Mouse (Mus musculus) left cerebral cortex, adult 2 months (tissue): Measurements from ENCODE around the gene Creg2. TPM values are rescaled to one million over a fixed set of nuclear protein-coding genes. Genes with fewer than 3 reads are reported as not detected.
A peak's percentile ranks its signal among the peaks of the same experiment; 100 is the strongest.

Source experiments
- DNase-seq, 2 experiments: peaks; one replicate each; pipeline ENCODE4 v3.0.0; 2021 to 2022; ENCODE audit warnings: low spot score in 2 of 2, mixed read lengths in 1 of 2; ENCODE audit errors: extremely low spot score in 1 of 2
- H3K27ac ChIP-seq: fragments of 200-600 bp; 2 replicates; pipeline ENCODE4 v1.8.1; 2022
- H3K4me3 ChIP-seq: fragments of 200-600 bp; 2 replicates; pipeline ENCODE4 v1.8.1; 2022
- CTCF ChIP-seq: fragments of 200-600 bp; IDR thresholded peaks from 2 replicates; pipeline ENCODE4 v1.8.1; 2022; ENCODE audit warnings: antibody characterized with exemption, mild to moderate bottlenecking, moderate library complexity
- intact Hi-C: fragments of 180-260 bp; cut with DNase I; formaldehyde crosslinking; loops from one replicate; pipeline ENCODE4 v1.15.1; 2025
- long read RNA-seq, 2 experiments: library from polyadenylated mRNA; stranded (forward); transcript quantifications; one replicate each; pipeline ENCODE4 v2.0.0; 2021; ENCODE audit warnings: borderline mapping rate in 2 of 2
- total RNA-seq, 2 experiments: library from RNA; stranded (reverse); gene quantifications; 2 replicates each; pipeline ENCODE4 v1.2.3; 2021

The Creg2 gene
- total RNA-seq: 10 to 100 TPM; 81.1 to 90.6 TPM
- long read RNA-seq, experiment 1, full-length matches to known transcripts: 27 of 34 reads
- long read RNA-seq, experiment 1, partial matches to known transcripts: 1 of 34 reads
- long read RNA-seq, experiment 1, other reads (novel, unspliced or antisense): 6 of 34 reads
- long read RNA-seq, experiment 2, full-length matches to known transcripts: 19 of 22 reads
- long read RNA-seq, experiment 2, partial matches to known transcripts: 0 of 22 reads
- long read RNA-seq, experiment 2, other reads (novel, unspliced or antisense): 3 of 22 reads

DNA sequence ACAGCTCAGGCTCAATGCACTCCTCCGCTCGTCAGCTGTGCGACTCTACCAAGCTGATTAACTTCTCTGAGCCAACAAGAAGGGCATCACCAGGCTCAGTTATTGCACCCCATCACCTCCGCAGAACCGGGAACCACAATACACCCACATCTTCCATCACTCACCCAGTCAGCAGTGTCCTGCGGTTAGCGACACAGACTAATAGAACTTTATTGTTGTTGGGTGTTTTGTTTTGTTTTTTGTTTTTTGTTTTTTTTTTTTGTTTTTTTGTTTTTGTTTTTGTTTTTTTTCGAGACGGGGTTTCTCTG is at the start of gene Creg2:
Creg2 (minus strand) TSS at position 234 of the 308 bp plus-strand sequence.
- intact Hi-C loops: loop anchor here (2.0 to 5.0 kb wide), 3 partner anchors 74 to 252 kb away; partner anchors contain the start of gene Rnf149
- H3K4me3 ChIP-seq: peak within 1 kb of the TSS; percentile 93
- H3K27ac ChIP-seq: peak within 1 kb of the TSS; percentile 93
- no peak for TF ChIP-seq CTCF
- DNase-seq: no peak

DNA sequence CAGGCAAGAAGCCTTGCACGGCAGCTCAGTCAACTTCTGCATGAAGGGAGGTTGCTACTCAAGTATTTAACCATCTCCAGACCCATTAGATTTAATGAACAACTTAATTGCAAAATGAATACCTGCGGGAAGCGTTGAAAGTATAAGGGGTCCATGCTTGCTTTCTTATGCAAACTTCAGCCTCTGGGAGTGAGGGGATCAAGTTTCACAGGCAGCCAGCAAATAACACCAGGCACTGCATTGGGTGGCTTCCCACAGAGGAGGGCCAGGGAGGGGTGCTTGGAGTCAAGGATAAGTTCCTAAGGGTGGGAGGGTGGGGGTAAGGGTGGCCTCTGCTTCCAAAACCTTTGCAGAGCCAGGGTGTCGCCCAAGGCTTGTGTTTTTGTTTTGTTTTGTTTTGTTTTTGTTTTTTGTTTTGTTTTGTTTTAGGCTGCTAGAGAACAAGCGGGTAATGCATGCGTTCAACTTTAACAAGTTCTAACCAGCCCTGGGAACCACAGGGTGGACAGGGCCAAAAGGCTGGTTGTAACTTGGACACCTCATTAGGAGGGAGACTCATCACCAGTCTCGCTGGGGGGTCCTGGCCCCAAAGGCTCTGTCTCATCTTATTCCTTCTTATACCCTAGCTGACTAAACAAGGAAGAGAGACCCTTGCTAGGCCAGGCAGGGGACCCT is 49.5 kb upstream of the Creg2 start:
- DNase-seq: no peak
- TF ChIP-seq CTCF: no peak
- H3K4me3 ChIP-seq: no peak overlapping the region
- H3K27ac ChIP-seq: no peak overlapping the region
- intact Hi-C loops: no loop called here

DNA sequence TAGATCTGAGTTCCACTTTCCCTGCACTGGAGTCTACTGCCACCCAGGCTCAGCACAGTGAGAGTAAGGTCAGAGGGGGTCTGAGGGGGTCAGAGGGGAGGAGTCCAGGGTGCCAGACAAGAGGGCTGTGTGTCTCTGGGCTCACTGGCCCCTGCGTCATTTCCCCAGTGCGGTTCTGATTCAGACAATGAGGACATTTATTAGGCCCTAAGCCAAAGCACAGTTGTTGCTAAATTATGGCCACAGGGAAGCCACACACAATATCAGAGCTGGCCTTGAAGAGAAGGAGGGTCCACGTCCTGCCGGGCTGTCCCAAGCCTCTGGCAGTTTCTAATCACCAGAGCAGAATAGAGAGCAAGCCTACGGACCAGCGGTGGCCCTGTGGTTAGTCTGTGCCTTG is 47.2 kb upstream of the Creg2 start:
- H3K4me3 ChIP-seq: no peak overlapping the region
- no peak for TF ChIP-seq CTCF
- intact Hi-C loops: no loop called here
- no peak for DNase-seq
- no peak overlapping the region for H3K27ac ChIP-seq

DNA sequence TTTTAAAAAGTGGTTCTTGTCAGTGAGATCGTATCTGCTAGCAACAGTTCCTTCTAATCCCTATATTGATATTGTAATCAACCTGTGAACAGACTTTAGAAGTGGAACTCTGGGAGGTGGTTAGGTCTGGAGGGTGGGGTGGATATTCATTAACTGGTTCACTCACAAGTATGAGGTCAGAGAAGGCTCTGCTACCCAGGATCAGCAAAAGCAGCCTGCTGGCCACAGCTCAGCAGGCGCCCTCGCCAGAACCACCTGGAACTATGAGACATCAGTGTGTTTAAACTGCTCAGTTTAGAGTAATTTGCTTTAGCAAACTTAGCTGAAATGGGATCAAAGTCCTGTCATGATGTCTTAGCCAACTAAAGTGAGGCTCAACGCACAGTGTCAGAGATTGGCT is 43.9 kb upstream of the Creg2 start:
- intact Hi-C loops: no loop called here
- Histone ChIP-seq H3K27ac (no peak overlapping the region), H3K4me3 (no peak overlapping the region)
- no peak for DNase-seq
- TF ChIP-seq CTCF: no peak

DNA sequence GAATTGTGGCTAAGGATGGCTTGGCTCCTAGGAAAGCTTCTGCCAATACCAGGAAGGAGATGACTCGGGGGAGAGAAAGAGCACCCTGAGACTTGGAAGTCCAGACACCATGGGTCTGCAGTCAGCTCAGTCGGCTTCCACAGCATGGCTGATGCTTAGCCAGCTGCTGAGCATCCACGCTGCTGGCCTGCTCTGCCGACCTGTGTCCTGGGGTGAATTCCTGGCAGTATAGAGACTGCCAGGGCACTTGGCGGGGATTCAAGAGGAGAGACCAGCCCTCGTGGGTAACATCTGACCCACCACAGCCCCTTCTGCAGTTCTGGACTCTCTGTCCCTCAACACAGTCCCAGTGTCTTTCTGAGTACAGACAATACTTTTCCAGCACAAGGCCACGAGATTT is 43.5 kb upstream of the Creg2 start:
- DNase-seq: no peak

DNA sequence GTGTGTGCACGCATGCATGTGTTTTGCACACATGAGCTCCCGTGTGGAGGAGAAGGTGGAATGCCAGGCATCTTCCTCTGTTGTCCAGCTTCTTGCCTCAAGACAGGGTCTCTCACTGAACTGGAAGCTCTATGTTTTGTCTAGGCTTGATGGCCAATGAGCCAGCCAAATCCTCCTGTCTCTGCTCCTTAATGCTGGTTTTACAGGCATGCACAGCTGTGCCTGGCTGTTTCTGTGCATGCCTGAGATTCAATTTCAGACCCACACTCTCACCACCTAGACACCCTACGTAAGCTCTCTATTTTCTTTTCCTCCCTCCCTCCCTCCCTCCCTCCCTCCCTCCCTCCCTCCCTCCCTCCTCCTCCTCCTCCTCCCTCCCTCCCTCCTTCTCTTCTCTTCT is 40.7 kb upstream of the Creg2 start:
- no peak overlapping the region for H3K27ac ChIP-seq
- TF ChIP-seq CTCF: no peak
- DNase-seq: no peak
- intact Hi-C loops: no loop called here
- H3K4me3 ChIP-seq: no peak overlapping the region

More for the DNA sequence above, 43.5 kb upstream of the Creg2 start:
- intact Hi-C loops: no loop called here
- Histone ChIP-seq H3K4me3 (no peak overlapping the region), H3K27ac (no peak overlapping the region)
- TF ChIP-seq CTCF: no peak

DNA sequence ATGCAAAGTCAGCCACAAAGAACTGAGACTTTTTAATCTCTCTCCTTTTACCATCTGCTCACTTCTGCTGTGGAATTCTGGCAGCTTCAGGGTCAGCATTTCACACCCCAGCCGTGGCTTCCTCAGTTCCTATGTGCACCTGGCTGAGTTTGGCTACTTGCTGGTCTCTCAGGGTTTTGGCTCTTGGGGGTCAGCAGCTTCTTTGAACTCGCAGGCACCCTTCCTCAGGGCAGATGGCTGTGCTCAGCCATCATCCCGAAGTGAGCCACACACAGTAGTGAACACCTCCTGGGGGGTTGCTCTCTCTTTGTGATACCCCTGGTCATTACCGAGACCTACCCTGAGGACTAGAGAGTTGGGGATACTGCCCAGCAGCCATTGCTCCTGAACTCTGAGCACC is 39.8 kb upstream of the Creg2 start:
- DNase-seq: no peak
- Histone ChIP-seq H3K4me3 (no peak overlapping the region), H3K27ac (no peak overlapping the region)
- no peak for TF ChIP-seq CTCF
- intact Hi-C loops: no loop called here

DNA sequence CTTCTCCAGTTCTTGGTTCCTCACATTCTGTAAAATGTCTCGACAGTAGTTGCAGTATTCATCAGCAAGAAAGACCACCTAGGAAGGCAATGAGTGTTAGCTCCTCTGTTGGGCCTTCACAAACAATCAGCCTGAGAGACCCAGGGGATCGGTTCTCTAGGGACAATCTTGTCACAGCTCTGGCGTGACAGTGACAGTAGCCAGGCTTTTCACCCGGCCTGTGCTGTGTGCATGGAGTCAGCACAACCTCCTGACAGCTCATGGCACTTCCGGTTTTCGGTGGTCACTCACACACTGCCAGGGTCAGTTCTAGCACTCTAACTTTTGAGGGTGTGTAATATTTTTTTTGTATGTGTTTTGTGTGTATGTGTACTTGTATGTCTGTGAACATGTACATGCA is 37.3 kb upstream of the Creg2 start:
- H3K27ac ChIP-seq: no peak overlapping the region

DNA sequence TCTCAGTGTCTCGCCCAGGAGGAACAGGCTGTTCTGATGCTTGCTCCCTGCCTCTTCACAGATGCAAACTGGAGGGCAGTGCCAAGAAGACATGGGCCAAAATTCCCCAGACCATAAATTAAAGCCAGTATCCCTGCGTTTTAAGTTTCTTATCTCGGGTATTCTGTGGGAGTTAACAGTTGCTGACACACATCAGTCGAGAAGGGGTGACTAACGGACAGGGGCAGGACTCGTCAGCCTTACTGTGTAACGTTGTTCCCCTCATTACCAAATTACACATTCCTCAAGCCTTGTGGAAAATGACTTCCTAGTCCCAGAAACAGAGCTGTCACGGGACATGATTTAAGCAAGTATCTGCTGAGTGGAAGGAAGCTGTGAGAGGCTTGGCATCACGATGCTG is 36.0 kb upstream of the Creg2 start:
- no peak for DNase-seq
- intact Hi-C loops: loop anchor here (2.0 to 10.0 kb wide), 6 partner anchors 74 to 688 kb away; no protein-coding TSS in a partner anchor
- H3K4me3 ChIP-seq: no peak overlapping the region
- H3K27ac ChIP-seq: no peak overlapping the region
- TF ChIP-seq CTCF: no peak

More for the DNA sequence above, 37.3 kb upstream of the Creg2 start:
- intact Hi-C loops: loop anchor here (5.0 to 10.0 kb wide), 4 partner anchors 209 to 686 kb away; no protein-coding TSS in a partner anchor
- no peak for TF ChIP-seq CTCF
- no peak for DNase-seq
- no peak overlapping the region for H3K4me3 ChIP-seq

DNA sequence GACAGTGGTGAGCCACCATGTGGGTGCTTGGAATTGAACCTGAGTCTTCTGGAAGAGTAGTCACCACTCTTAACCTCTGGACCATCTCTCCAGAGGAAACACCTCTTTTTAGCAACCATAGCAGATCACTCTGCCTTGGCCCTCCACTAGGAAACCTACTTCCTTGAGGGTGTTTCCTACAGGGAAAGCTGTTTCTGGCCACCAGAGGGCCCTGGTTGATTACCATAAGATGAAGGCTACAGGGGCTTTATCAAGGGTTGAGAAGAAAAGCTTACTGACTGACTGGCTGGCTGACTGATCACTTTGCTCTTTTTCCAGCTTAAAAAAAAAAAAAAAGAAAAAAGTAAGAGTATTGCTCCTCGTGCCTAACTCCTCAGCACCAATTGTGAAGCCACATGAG is 34.6 kb upstream of the Creg2 start:
- intact Hi-C loops: loop anchor here (2.0 to 10.0 kb wide), 6 partner anchors 75 to 689 kb away; no protein-coding TSS in a partner anchor
- no peak overlapping the region for H3K27ac ChIP-seq
- no peak overlapping the region for H3K4me3 ChIP-seq
- TF ChIP-seq CTCF: peak; percentile 79
- peak; percentile 67 to 74 for DNase-seq

DNA sequence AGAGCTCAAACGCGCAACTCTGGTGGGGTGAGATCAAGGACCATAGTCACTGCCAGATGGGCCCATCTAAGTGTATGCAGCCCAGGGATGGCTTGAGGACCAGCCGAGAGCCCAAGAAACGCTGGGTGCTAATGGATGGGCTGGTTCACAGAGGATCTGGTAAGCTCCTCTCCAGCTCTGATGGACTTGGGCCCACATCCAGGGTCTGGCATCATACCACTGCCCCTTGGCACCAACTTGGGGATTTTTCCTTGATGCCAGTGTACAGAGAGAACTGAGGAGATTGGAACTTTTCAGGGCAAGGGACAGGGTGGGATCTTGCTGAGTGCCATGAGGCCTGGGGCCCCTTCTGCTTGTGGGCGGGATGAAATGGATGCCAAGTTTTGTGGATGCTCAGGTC is 30.4 kb upstream of the Creg2 start:
- no peak for TF ChIP-seq CTCF
- DNase-seq: no peak
- intact Hi-C loops: loop anchor here (10.0 kb wide), 2 partner anchors 413 to 693 kb away; no protein-coding TSS in a partner anchor
- H3K27ac ChIP-seq: no peak overlapping the region
- H3K4me3 ChIP-seq: no peak overlapping the region

DNA sequence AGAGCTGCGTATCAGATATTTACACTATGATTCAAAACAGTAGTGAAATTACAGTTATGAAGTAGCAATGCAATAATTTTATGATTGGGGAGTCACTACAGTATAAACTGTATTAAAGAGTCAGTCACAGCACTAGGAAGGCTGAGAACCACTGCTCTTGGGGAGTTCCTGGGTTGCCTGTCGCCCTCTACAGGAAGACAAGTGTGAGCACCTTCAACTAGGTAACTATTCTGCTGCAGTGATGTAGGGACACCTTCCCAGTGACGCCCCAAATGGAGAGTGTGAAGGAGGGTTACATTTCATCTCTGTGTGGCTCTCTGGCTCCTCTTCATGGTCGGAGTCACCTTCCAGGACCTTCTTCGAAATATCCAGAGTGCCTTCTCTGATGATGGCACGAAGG is 29.3 kb upstream of the Creg2 start:
- no peak for DNase-seq
- TF ChIP-seq CTCF: peak; percentile 45
- Histone ChIP-seq H3K4me3 (no peak overlapping the region), H3K27ac (no peak overlapping the region)
- intact Hi-C loops: loop anchor here (10.0 kb wide), 2 partner anchors 414 to 694 kb away; no protein-coding TSS in a partner anchor

DNA sequence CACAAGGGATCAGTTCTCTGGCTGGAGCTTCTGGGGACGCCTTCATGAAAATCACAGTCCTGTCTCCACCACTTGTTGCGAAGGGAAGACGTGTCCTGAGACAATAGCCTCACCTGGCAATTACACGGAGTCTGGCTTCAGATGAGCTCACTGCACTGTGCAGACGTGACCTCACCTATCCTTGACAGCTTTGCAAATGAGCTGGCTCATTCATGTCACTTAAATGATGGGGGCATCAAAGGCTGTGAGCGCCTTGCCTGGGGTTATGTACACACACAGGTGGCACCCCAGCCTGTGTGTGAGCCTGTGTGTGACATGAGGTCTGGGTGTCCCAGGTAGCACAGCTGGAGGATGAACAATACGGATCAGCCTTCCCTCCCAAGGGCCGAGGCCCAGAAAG is 27.6 kb upstream of the Creg2 start:
- no peak for TF ChIP-seq CTCF
- no peak for DNase-seq
- intact Hi-C loops: no loop called here
- no peak overlapping the region for H3K27ac ChIP-seq
- H3K4me3 ChIP-seq: no peak overlapping the region
